Mouse (Mus musculus): Measurements from ENCODE around the gene Rbm47.

GRCm38 (mm10) chr5:66080529-66081220 lies 92.2 kb downstream of the Rbm47 start:
- TF ChIP-seq CTCF (IDR thresholded peaks at IDR 0.05; ENCODE audit: control insufficient read depth, insufficient read depth, insufficient replicate concordance, low read depth, low read length): no peak
- TF ChIP-seq POLR2A (IDR thresholded peaks at IDR 0.05; ENCODE audit: control insufficient read depth, low read depth, low read length): no peak
